Mouse (Mus musculus): Measurements from ENCODE around the gene Cygb. TPM values are rescaled to one million over a fixed set of nuclear protein-coding genes. Genes with fewer than 3 reads are reported as not detected.
"Not testable (repeated sequence)": the region's sequence is repeated elsewhere in the genome, so short reads cannot be mapped to it uniquely, and the experiment has no call there.

The Cygb gene
- polyA plus RNA-seq, 1 experiment from 2014 or later = 29.3 TPM

GRCm38 (mm10) chr11:116677711-116678441, 23.8 kb upstream of the Cygb start:
- WGBS = 88% methylated on average over 8 of the region's 8 CpGs
- H3K4me2 ChIP-seq (ENCODE audit: low read length) = no peak overlapping the region
- H3K4me3 ChIP-seq (ENCODE audit: low read depth, low read length) = no peak overlapping the region
- H3K9me3 ChIP-seq (replicated peaks; ENCODE audit: control insufficient read depth, low read length, poor library complexity, severe bottlenecking) = no peaks in the 10 kb centered on the region
- no peak overlapping the region for H3K27ac ChIP-seq (ENCODE audit: low read length)
- peaks cover 5% of the 10 kb centered on the region for H3K4me1 ChIP-seq (ENCODE audit: control insufficient read depth, insufficient read depth, low read length)
- ATAC-seq = no peak
- no peak overlapping the region for H3K9ac ChIP-seq (ENCODE audit: low read depth, low read length)
- H3K27me3 ChIP-seq (ENCODE audit: control insufficient read depth, insufficient read depth, low read depth, low read length) = no peaks in the 10 kb centered on the region
- peaks cover 29% of the 10 kb centered on the region for H3K36me3 ChIP-seq (ENCODE audit: control insufficient read depth, insufficient read depth, low read length)

- Histone ChIP-seq H3K27me3 (ENCODE audit: control insufficient read depth, insufficient read depth, low read depth, low read length) (no peaks in the 10 kb centered on the region), H3K4me1 (ENCODE audit: control insufficient read depth, insufficient read depth, low read length) (peaks cover 12% of the 10 kb centered on the region), H3K9ac (ENCODE audit: low read depth, low read length) (no peak overlapping the region), H3K9me3 (replicated peaks; ENCODE audit: control insufficient read depth, low read length, poor library complexity, severe bottlenecking) (no peaks in the 10 kb centered on the region), H3K4me3 (ENCODE audit: low read depth, low read length) (no peak overlapping the region), H3K27ac (ENCODE audit: low read length) (no peak overlapping the region), H3K4me2 (ENCODE audit: low read length) (no peak overlapping the region), H3K36me3 (ENCODE audit: control insufficient read depth, insufficient read depth, low read length) (peaks cover 29% of the 10 kb centered on the region)
- WGBS = 89% methylated on average over 14 of the region's 14 CpGs
- no peak for ATAC-seq
Measured at GRCm38 (mm10) chr11:116676175-116676976, 22.3 kb upstream of the Cygb start.

GRCm38 (mm10) chr11:116675429-116675828, 21.3 kb upstream of the Cygb start:
- H3K4me3 ChIP-seq (ENCODE audit: low read depth, low read length); H3K9ac ChIP-seq (ENCODE audit: low read depth, low read length); H3K4me2 ChIP-seq (ENCODE audit: low read length); H3K27ac ChIP-seq (ENCODE audit: low read length); ATAC-seq; H3K27me3 ChIP-seq (ENCODE audit: control insufficient read depth, insufficient read depth, low read depth, low read length); H3K9me3 ChIP-seq (replicated peaks; ENCODE audit: control insufficient read depth, low read length, poor library complexity, severe bottlenecking): not testable (repeated sequence)
- WGBS = 79% methylated on average over 6 of the region's 6 CpGs
- H3K4me1 ChIP-seq (ENCODE audit: control insufficient read depth, insufficient read depth, low read length) = peaks cover 19% of the 10 kb centered on the region
- peaks cover 29% of the 10 kb centered on the region for H3K36me3 ChIP-seq (ENCODE audit: control insufficient read depth, insufficient read depth, low read length)

GRCm38 (mm10) chr11:116674616-116675379, 20.7 kb upstream of the Cygb start:
- Histone ChIP-seq H3K9ac (ENCODE audit: low read depth, low read length) (no peak overlapping the region), H3K9me3 (replicated peaks; ENCODE audit: control insufficient read depth, low read length, poor library complexity, severe bottlenecking) (no peaks in the 10 kb centered on the region), H3K4me2 (ENCODE audit: low read length) (no peak overlapping the region), H3K27ac (ENCODE audit: low read length) (no peak overlapping the region), H3K27me3 (ENCODE audit: control insufficient read depth, insufficient read depth, low read depth, low read length) (no peaks in the 10 kb centered on the region), H3K4me1 (ENCODE audit: control insufficient read depth, insufficient read depth, low read length) (peaks cover 21% of the 10 kb centered on the region), H3K4me3 (ENCODE audit: low read depth, low read length) (no peak overlapping the region), H3K36me3 (ENCODE audit: control insufficient read depth, insufficient read depth, low read length) (peaks cover 29% of the 10 kb centered on the region)
- no peak for ATAC-seq
- WGBS = 76% methylated on average over 7 of the region's 7 CpGs

GRCm38 (mm10) chr11:116673410-116673809, 19.3 kb upstream of the Cygb start:
- no peak for ATAC-seq
- peaks cover 34% of the 10 kb centered on the region for H3K4me1 ChIP-seq (ENCODE audit: control insufficient read depth, insufficient read depth, low read length)
- H3K27ac ChIP-seq (ENCODE audit: low read length) = no peak overlapping the region
- peaks cover 24% of the 10 kb centered on the region for H3K36me3 ChIP-seq (ENCODE audit: control insufficient read depth, insufficient read depth, low read length)
- no peaks in the 10 kb centered on the region for H3K27me3 ChIP-seq (ENCODE audit: control insufficient read depth, insufficient read depth, low read depth, low read length)
- no peaks in the 10 kb centered on the region for H3K9me3 ChIP-seq (replicated peaks; ENCODE audit: control insufficient read depth, low read length, poor library complexity, severe bottlenecking)
- H3K4me3 ChIP-seq (ENCODE audit: low read depth, low read length) = no peak overlapping the region
- H3K4me2 ChIP-seq (ENCODE audit: low read length) = no peak overlapping the region; the same call in 1 of the 2 replicates
- WGBS = 89% methylated on average over 2 of the region's 2 CpGs
- H3K9ac ChIP-seq (ENCODE audit: low read depth, low read length) = no peak overlapping the region

GRCm38 (mm10) chr11:116672595-116672994, 18.5 kb upstream of the Cygb start:
- 27% methylated on average over 7 of the region's 7 CpGs for WGBS
- ATAC-seq = no peak

GRCm38 (mm10) chr11:116671845-116672434, 17.8 kb upstream of the Cygb start:
- peak overlapping the region; percentile 76 for H3K4me2 ChIP-seq (ENCODE audit: low read length)
- no peaks in the 10 kb centered on the region for H3K27me3 ChIP-seq (ENCODE audit: control insufficient read depth, insufficient read depth, low read depth, low read length)
- peaks cover 34% of the 10 kb centered on the region for H3K4me1 ChIP-seq (ENCODE audit: control insufficient read depth, insufficient read depth, low read length)
- ATAC-seq = peak; percentile 16; the same call in 1 of the 2 replicates
- H3K9me3 ChIP-seq (replicated peaks; ENCODE audit: control insufficient read depth, low read length, poor library complexity, severe bottlenecking) = no peaks in the 10 kb centered on the region
- peak overlapping the region; percentile 50 for H3K27ac ChIP-seq (ENCODE audit: low read length)
- WGBS = under 1% methylated on average over 24 of the region's 24 CpGs
- H3K4me3 ChIP-seq (ENCODE audit: low read depth, low read length) = peak overlapping the region; percentile 67
- peaks cover 22% of the 10 kb centered on the region for H3K36me3 ChIP-seq (ENCODE audit: control insufficient read depth, insufficient read depth, low read length)
- H3K9ac ChIP-seq (ENCODE audit: low read depth, low read length) = peak overlapping the region; percentile 70

More at GRCm38 (mm10) chr11:116672595-116672994, 18.5 kb upstream of the Cygb start:
- Histone ChIP-seq H3K9me3 (replicated peaks; ENCODE audit: control insufficient read depth, low read length, poor library complexity, severe bottlenecking) (no peaks in the 10 kb centered on the region), H3K9ac (ENCODE audit: low read depth, low read length) (peak overlapping the region; percentile 70), H3K4me1 (ENCODE audit: control insufficient read depth, insufficient read depth, low read length) (peaks cover 34% of the 10 kb centered on the region), H3K27me3 (ENCODE audit: control insufficient read depth, insufficient read depth, low read depth, low read length) (no peaks in the 10 kb centered on the region), H3K27ac (ENCODE audit: low read length) (no peak overlapping the region), H3K4me3 (ENCODE audit: low read depth, low read length) (peak overlapping the region; percentile 67), H3K36me3 (ENCODE audit: control insufficient read depth, insufficient read depth, low read length) (peaks cover 24% of the 10 kb centered on the region), H3K4me2 (ENCODE audit: low read length) (peak overlapping the region; percentile 76)

- peak overlapping the region; percentile 51 for H3K27ac ChIP-seq (ENCODE audit: low read length)
- peaks cover 34% of the 10 kb centered on the region for H3K4me1 ChIP-seq (ENCODE audit: control insufficient read depth, insufficient read depth, low read length)
- peaks cover 18% of the 10 kb centered on the region for H3K36me3 ChIP-seq (ENCODE audit: control insufficient read depth, insufficient read depth, low read length)
- H3K4me3 ChIP-seq (ENCODE audit: low read depth, low read length) = peak overlapping the region; percentile 67
- H3K9me3 ChIP-seq (replicated peaks; ENCODE audit: control insufficient read depth, low read length, poor library complexity, severe bottlenecking) = no peaks in the 10 kb centered on the region
- H3K9ac ChIP-seq (ENCODE audit: low read depth, low read length) = peak overlapping the region; percentile 70
- H3K27me3 ChIP-seq (ENCODE audit: control insufficient read depth, insufficient read depth, low read depth, low read length) = no peaks in the 10 kb centered on the region
- peak overlapping the region; percentile 76 for H3K4me2 ChIP-seq (ENCODE audit: low read length)
- WGBS = 1% methylated on average over 45 of the region's 45 CpGs
- peak; percentile 90 for ATAC-seq
Measured at GRCm38 (mm10) chr11:116671112-116671844, 17.2 kb upstream of the Cygb start.

All from midbrain, embryonic 16.5 days (tissue).